Mouse (Mus musculus) cerebellum, adult 2 months (tissue): Measurements from ENCODE around the gene Bmper. TPM values are rescaled to one million over a fixed set of nuclear protein-coding genes. Genes with fewer than 3 reads are reported as not detected.

Source experiments
- DNase-seq, 2 experiments: peaks; one replicate each; pipeline ENCODE4 v3.0.0; 2021
- H3K27ac ChIP-seq: fragments of 200-500 bp; 2 replicates; pipeline ENCODE4 v1.5.1; 2012; ENCODE audit warnings: low read length, control low read depth, inconsistent platforms; ENCODE audit not compliant: insufficient read depth
- H3K27me3 ChIP-seq: fragments of 200-500 bp; 2 replicates; pipeline ENCODE4 v1.6.1; 2012; ENCODE audit warnings: inconsistent platforms, mild to moderate bottlenecking, low read length, moderate library complexity; ENCODE audit not compliant: control insufficient read depth, insufficient read depth
- H3K4me1 ChIP-seq: fragments of 200-500 bp; 2 replicates; pipeline ENCODE4 v1.6.1; 2011; ENCODE audit warnings: low read length; ENCODE audit not compliant: control insufficient read depth, insufficient read depth
- H3K4me3 ChIP-seq: fragments of 200-500 bp; replicated peaks from 2 replicates; pipeline ENCODE3; 2011; ENCODE audit warnings: mild to moderate bottlenecking, low read depth, low read length, control low read depth; ENCODE audit not compliant: insufficient read depth
- CTCF ChIP-seq: fragments of 200-500 bp; IDR thresholded peaks from 2 replicates; pipeline ENCODE4 v1.5.1; 2011; ENCODE audit warnings: low read depth, mild to moderate bottlenecking, control low read depth, low read length, moderate library complexity, borderline replicate concordance; ENCODE audit not compliant: insufficient read depth
- POLR2A ChIP-seq: fragments of 200-500 bp; IDR thresholded peaks from 2 replicates; pipeline ENCODE4 v1.6.1; 2011; ENCODE audit warnings: low read length, control low read depth, borderline replicate concordance; ENCODE audit not compliant: insufficient read depth
- WGBS: fragments of 180-500 bp; shearing (Covaris S2); methylation state at CpG from one replicate; pipeline ENCODE4 v1.1.7; 2018; 5-methylcytosine and 5-hydroxymethylcytosine counted together
- polyA plus RNA-seq: library from polyadenylated mRNA; depleted of rRNA; stranded (reverse); fragments of >200 nt; gene quantifications from 2 replicates; pipeline ENCODE4 v1.2.3, GENCODE M21; 2012

Gene Bmper
- polyA plus RNA-seq, 1 experiment, result 3.5 TPM

DNA sequence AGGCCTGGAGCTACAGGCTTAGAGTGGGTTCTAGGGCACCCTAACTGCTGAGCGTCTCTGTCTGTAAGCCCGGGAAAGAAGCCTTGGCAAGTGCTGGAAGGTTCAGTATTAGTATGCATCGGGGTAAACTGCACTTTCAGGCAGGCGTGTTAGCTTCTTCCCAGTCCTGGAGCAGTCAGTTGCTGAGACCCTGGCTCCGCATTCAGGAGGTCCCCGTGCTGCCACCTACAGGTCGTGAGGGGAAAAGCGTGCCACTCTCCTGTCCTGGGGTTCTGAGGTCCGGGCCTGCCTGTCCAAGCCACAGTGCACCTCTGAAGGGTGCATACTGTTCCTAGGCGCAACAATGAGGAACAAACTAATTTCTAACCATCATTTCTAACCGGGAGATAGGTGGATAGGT lies 10.6 kb upstream of the Bmper start:
- WGBS, result 9% methylated on average over 11 of the region's 11 CpGs
- Histone ChIP-seq H3K27me3 (no peaks in the 10 kb centered on the region), H3K4me1 (no peaks in the 10 kb centered on the region), H3K27ac (no peak overlapping the region), H3K4me3 (no peak overlapping the region)
- peak; percentile 58 to 72 for DNase-seq
- TF ChIP-seq POLR2A, result no peak
- peak; percentile 88 for TF ChIP-seq CTCF

DNA sequence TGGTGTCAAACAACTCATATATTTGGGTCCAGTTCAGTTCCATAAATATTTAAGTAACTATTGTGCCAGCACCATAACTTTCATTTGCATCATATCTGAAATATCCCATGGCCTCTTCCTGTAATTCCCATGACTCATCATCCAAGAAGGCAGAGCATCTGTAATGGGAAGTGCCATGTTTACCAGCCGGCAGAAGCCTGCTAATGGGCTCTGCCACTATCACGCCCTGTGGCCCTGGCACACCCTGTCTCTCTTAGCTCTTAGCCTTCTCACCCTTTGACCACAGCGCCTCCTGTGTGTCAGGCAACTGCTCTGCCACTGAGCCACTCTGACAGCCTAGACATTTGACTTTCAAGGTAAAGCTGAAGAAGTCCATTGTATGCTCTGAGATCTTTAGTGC lies 3.1 kb upstream of the Bmper start:
- Histone ChIP-seq H3K4me1 (no peaks in the 10 kb centered on the region), H3K4me3 (no peak overlapping the region), H3K27me3 (no peaks in the 10 kb centered on the region), H3K27ac (no peak overlapping the region)
- no peak for DNase-seq
- 78% methylated on average over 3 of the region's 3 CpGs for WGBS
- TF ChIP-seq POLR2A (no peak), CTCF (no peak)

DNA sequence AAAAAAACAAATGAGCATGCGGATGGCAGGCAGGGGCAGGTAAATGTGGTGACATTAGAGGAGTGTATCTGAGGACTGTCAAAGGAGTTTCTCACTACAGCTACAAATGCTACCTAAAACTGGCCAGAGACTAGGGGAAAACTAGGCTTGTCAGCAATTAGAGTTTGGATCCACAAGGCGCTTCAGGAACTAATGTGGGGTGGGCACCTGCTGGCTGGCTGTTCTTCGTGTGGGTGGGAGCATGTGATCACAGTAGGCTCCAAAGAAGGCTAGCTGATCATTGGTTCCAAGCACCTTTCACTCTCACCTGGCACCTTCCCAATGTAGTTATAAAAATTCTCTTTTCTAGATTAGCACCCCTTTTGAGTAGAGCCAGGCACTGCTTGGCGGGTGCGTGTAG lies 900 bp upstream of the Bmper start:
- no peaks in the 10 kb centered on the region; the same call in 1 of the 2 replicates for H3K27me3 ChIP-seq
- WGBS, result 33% methylated on average over 5 of the region's 5 CpGs
- peak in 1 of 2 experiments; percentile 9 for DNase-seq
- no peak overlapping the region for H3K27ac ChIP-seq
- TF ChIP-seq CTCF, result no peak
- no peak for TF ChIP-seq POLR2A
- peak overlapping the region; percentile 61 for H3K4me3 ChIP-seq
- no peaks in the 10 kb centered on the region for H3K4me1 ChIP-seq

DNA sequence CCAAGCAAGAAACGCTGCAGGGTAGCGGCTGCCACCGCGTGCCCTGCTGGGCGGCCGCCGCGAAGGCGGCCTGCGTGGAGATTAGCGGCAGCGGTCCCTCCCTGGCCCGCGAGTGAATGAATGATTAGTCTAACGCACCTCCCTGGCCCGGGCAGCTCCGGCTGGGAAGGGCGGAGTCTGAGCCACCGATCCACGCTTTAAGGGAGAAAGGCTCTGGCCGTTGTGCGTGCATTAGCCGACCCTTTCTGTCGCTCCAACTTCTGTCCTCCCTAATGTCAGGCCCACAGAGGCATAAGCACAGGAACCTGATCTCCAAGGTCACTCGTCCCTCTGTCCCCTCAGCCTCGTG lies 410 bp upstream of the Bmper start:
- no peak for TF ChIP-seq CTCF
- TF ChIP-seq POLR2A, result no peak
- 2% methylated on average over 26 of the region's 26 CpGs for WGBS

DNA sequence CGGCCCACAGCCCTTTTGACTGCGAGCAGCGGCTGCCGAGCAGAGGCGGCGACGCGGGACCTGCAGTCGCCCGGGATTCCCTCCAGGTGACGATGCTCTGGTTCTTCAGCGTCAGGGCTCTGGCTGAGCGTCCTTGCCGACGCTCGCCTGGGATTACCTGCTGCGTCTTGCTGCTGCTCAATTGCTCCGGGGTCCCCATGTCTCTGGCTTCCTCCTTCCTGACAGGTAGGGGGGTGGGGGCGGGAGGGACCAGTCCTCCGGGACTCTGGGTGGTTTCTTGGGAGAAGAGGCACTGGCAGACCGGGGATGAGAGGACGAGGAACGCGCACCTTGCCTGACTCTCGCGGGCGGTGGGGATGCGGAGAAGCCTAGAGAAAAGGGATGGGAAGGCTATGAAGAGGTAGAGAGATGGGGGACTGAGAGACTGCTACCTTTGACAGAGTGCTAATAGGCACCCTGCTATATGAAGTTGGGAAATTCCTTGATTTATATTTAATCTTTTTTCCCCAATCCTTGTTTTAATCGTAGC lies 737 bp downstream of the Bmper start:
- Histone ChIP-seq H3K27me3 (no peaks in the 10 kb centered on the region; the same call in 1 of the 2 replicates), H3K27ac (no peak overlapping the region), H3K4me3 (peak overlapping the region; percentile 61), H3K4me1 (no peaks in the 10 kb centered on the region)
- TF ChIP-seq POLR2A (no peak), CTCF (no peak)
- no peak for DNase-seq
- 6% methylated on average over 29 of the region's 29 CpGs for WGBS

More for the DNA sequence above, 410 bp upstream of the Bmper start:
- Histone ChIP-seq H3K4me3 (peak overlapping the region; percentile 61), H3K4me1 (no peaks in the 10 kb centered on the region), H3K27ac (no peak overlapping the region), H3K27me3 (no peaks in the 10 kb centered on the region; the same call in 1 of the 2 replicates)
- peak; percentile 33 to 50 for DNase-seq

DNA sequence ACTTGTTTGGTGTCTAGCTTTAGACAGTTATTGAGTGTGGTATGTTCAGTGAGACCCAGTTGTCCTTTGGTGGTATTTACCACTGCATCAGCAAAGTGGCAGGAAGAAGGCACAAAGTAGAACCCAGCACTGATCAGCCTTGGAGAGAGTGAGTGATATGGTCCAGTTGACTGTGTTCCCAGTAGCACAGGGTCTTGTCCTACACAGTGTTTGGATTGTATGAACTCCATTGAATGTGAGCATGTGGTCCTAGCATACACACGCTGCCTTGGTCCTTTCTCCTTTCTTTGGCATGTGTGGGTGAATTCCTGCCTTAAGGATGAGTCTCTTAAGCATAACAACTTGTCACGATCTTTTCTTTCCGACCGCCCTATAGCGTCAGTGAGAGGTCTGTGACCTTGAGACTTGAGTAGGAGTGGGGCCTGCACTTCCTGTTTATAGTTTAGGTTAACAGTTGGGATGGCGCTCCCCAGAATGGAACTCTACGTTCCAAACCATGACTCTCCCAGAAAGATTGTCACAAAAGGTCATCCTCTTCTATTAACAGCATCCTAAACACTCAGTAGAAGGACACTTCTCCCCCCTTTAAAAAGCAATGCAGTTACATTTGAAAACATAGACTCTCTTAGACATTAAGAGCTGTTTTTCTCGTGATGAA lies 10.7 kb downstream of the Bmper start:
- Histone ChIP-seq H3K4me3 (no peak overlapping the region), H3K4me1 (no peaks in the 10 kb centered on the region), H3K27ac (no peak overlapping the region), H3K27me3 (no peaks in the 10 kb centered on the region)
- no peak for TF ChIP-seq POLR2A
- TF ChIP-seq CTCF, result no peak
- DNase-seq, result no peak
- WGBS, result 91% methylated on average over 8 of the region's 8 CpGs

DNA sequence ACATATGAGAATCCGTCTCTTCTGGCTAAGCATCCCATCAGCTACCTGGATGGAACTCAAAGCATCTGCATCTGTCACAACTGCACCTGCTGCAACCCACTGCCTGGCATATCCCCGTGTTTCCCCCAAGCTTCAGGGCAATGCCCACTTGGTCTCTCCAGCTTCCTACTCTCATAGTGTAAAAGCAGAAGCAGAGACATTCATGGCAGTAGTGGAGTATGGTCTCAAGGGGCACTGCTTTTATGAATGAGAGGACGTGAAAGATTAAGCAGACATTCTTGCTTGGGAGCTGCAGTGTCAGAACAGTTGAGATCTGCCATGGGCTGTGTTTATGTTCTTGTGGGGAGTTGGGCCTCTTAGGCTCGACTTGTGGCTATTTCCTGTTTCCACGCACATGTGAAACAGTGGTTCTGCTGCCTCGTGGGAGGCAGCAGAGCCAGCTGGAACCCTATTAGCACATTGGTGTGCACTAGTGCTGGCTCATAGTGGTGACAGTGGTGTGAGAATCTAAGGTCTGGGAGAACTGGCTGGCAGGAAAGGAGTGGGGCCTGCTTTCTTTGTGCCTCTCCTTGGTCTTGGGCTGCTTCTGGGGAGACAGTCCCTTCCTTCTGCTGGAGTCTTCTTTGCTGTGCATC lies 12.6 kb downstream of the Bmper start:
- Histone ChIP-seq H3K27ac (no peak overlapping the region), H3K4me3 (no peak overlapping the region), H3K27me3 (no peaks in the 10 kb centered on the region), H3K4me1 (no peaks in the 10 kb centered on the region)
- WGBS, result 55% methylated on average over 6 of the region's 6 CpGs
- no peak for TF ChIP-seq CTCF
- no peak for TF ChIP-seq POLR2A
- DNase-seq, result no peak
